Mouse (Mus musculus) liver, embryonic 14.5 days (tissue): ENCODE data around the gene Hephl1.

Experiments
- CTCF ChIP-seq: IDR thresholded peaks from 2 replicates; pipeline ENCODE4 v1.5.1; 2016; ENCODE audit warnings: antibody characterized with exemption, low read depth, control low read depth
- EP300 ChIP-seq: IDR thresholded peaks from 2 replicates; pipeline ENCODE4 v1.6.1; 2016; ENCODE audit warnings: antibody characterized with exemption, low read depth

DNA sequence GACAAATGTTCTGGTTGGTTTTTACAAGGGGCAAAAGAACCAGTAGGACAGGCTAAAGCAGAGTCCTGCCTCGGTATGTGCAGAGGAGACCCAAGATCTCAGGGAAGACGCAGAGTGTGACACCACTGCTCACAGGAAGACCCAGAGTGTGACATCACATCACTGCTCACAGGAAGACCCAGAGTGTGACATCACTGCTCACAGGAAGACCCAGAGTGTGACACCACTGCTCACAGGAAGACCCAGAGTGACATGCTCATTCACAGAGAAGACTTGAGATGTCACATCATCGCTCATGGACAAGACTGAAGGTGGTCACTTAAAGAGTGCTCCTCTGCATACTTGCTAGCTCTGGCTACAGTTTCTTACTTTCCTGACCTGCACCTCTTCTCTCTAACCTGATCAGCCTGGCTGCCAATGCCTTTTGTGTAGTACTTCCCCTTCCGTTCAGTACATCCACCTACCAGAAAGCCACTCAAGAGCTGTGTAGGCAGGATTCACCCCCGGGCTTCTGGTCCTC is 91.3 kb downstream of the Hephl1 start:
- no peak for TF ChIP-seq EP300
- no peak for TF ChIP-seq CTCF
